Mouse (Mus musculus) ovary, postnatal 10 days (tissue): Measurements from ENCODE around the gene Pias3.
"Not testable (repeated sequence)": the region's sequence is repeated elsewhere in the genome, so short reads cannot be mapped to it uniquely, and the experiment has no call there.

Experiments used
- DNase-seq: peaks from one replicate; pipeline ENCODE4 v3.0.0; 2022; ENCODE audit warnings: low spot score

Pias3 gene

DNA sequence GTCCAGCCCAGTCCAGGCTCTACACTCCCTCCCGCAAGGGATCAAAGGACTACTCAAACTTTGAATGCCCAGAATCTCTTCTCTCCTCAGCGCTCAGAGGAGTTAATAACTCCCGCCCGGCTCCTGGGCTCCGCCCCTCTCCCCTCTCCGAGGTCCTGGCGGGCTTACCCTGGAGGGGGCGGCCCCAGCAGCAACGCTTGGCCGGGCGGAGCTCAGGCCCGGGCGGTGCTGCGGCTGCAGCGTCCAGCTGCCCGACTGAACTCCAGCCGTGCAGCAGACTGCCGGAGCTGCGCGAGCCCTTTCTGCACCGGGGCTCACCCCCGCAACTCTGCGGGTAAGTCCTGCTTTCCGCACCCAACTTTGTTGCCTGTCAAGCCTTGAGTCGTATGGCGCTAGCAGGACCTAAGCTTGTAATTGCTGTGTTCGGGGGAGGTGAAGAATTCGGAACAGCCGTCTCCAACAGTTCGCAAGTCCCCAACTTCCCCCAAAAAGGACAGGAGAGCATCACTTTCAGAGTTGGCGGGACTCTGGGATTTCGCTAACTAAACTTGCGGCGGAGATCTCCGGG is at the start of gene Pias3:
TSS of gene Pias3 (plus strand) at position 187 of the 568 bp plus-strand sequence.
- DNase-seq, result peak; percentile 73

DNA sequence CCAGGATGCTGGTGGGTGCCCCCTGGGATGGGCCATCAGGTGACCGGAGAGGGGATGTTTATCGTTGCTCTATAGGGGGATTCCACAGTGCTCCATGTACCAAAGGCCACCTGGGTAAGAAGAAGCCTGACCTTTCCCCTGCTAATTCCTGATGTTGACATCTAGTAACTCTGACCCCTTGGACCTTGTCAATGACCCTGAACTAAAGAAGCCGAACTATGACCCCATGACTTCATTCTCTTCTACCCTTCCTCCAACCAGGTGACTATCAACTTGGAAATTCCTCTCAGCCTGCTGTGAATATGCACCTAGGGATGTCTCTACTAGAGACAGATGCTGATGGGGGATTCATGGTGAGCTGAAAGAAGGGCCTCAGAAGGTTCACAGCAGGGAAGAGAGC is 48.8 kb upstream of the Pias3 start:
- DNase-seq, result no peak

DNA sequence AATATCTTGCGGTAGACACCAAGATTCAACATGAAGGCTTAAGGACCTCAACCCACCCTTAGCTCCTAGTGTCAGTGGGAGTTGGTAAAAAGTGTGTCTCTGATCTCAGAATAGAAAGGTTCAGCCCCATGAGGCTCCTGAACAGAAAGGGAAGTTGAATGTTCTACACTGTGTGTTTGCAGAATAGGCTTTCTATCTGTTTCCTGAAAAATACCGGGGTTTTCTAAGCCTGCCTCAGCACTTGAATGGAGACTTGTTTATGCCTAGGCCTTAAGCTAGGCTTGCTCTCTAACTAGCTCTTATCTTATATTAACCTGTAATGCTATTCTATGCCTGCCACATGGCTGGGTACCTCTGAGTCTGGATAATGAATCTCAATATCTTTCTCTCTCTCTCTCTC is 35.3 kb upstream of the Pias3 start:
- DNase-seq, result no peak

DNA sequence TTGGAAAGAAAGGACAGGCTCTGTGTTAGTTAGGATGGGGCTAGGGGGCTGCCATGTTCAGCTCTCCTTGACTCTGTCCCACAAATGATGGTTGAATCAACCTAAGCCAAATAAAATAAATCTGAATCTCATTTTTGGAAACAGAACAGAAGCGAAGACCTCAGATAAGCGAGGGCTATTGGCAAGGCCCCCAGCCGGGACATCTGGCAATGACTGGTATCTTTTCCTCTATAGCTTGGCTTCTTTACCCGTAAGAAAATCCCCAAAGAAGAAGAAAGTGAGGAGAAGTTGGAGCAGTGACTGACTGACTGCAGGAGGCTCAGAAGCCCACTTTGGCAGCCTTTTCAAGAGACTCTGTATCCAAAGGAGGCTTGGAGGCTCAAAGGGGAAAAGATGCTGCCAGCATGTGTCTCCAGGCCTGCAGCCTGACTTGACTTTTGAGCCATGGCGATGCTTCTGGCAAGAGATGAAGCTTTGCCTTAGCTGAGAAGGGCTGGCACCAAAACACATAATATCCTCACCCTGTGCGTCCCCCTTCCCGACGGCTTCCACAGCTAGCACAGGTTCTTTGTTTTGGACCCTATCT is 33.4 kb upstream of the Pias3 start:
- no peak for DNase-seq

DNA sequence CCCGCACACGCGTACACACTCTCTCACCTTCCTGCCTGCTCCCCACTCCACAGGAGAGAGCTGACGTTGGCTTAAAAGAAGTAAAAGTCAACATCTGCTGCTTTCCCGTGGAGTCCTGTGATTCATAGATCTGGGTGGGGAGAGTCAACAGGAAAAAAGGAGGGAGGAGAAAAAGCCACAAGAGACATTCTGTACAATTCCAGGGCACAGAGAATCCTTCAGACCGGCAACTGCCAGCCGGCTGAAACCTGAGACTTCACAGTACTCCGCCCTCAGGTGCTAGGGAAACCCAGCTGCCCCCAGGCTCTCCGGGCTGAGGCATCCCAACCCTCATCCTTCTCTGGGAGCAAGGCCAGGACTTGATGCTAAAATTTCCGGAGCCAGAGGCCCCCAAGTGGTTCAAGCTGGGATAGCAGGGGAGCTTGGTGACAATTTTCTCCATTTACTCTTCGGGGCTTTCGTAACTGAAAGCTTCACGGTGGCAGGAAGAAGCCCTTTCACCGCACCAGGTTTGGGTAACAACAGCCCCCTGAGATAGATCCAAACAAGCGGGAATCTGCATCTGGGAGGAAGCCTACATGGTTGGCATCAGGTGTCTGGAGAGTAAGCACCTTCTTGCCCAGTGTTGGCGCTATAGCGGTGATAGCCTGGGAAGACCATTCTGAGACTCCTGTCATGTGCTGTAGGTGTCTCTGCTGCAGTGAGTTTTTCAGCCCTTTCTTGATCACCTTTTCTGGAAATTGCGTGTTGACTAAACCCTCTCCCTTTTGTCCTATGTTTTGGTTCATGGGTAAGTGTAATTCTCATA is 32.5 kb upstream of the Pias3 start:
- peak; percentile 74 for DNase-seq

DNA sequence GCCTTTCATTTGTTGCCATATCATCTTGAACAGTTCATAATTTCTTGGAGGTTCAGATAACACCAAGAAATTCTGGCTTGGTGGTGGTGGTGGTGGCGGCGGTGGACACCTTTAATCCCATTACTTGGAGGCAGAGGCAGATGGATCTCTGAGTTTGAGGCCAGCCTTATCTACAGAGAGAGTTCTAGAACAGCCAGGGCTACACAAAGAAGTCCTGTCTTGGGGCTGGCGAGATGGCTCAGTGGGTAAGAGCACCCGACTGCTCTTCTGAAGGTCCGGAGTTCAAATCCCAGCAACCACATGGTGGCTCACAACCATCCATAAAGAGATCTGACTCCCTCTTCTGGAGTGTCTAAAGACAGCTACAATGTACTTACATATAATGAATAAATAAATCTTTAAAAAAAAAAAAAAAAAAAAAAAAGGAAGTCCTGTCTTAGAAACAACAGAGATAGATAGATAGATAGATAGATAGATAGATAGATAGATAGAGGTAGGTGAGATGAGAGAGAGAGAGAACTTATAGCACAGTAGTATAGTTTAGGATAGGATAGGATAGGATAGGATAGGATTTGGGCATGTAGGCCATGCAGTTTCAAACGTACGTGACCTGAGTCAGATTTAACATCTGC is 30.3 kb upstream of the Pias3 start:
- not testable (repeated sequence) for DNase-seq

DNA sequence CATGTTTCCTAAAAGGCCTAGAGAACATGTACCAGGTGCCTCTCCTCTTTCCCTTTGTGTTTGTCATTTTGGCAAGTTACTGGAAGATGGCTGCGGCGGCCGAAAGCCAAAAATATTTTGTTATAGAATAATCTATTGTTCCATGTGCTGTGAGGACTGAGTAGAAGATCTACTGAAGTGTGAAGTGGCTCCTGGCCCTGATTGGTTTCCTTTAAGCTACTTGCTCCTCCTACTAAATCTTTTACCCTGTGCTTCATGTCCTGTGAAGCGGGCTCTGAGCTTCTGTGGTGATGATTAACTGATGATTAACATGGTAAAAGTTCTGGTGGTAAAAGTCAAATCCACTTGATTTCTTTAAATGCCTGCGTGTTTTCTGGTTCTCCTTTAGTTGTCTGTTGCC is 29.3 kb upstream of the Pias3 start:
- no peak for DNase-seq

DNA sequence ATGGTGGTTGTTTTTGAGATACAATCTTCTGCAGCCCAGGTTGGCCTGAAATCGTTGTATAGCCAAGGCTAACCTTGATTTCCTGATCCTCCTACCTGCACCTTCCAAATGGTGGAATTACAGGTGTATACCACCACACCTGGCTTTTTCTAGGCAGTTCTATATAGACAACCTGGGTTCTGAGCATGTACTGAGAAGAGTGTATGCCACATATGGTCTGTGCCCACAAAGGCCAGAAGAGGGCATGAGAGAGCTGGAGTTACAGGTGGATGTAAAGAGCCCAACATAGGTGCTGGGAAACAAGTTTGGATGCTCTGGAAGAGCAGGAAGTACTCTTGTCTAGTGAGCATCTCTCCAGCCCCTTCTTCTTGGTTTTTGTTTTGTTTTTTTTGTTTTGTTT is 28.9 kb upstream of the Pias3 start:
- DNase-seq, result no peak

DNA sequence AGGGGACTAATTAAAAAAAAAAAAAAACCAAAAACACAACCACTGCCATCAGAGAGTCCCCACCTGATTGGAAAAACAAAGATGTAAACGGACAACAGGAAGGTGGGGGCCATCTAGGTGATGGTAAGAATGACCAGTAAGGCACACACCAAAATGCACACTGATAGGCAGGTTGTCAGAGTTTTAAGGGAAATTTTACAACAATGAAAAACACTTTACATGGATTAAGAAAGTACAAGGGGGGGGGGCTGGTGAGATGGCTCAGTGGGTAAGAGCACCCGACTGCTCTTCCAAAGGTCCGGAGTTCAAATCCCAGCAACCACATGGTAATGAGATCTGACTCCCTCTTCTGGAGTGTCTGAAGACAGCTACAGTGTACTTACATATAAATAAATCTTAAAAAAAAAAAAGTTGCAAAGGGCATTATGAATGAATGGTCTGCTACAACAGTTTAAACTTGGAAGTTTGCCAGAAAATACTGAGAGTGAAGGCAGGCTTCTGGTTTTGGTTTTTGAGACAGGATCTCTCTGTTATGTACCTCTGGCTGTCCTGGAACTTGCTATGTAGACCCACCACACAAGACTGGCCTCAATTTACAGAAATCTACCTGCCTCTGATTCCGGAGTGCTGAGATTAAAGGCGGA is 27.6 kb upstream of the Pias3 start:
- DNase-seq, result no peak

DNA sequence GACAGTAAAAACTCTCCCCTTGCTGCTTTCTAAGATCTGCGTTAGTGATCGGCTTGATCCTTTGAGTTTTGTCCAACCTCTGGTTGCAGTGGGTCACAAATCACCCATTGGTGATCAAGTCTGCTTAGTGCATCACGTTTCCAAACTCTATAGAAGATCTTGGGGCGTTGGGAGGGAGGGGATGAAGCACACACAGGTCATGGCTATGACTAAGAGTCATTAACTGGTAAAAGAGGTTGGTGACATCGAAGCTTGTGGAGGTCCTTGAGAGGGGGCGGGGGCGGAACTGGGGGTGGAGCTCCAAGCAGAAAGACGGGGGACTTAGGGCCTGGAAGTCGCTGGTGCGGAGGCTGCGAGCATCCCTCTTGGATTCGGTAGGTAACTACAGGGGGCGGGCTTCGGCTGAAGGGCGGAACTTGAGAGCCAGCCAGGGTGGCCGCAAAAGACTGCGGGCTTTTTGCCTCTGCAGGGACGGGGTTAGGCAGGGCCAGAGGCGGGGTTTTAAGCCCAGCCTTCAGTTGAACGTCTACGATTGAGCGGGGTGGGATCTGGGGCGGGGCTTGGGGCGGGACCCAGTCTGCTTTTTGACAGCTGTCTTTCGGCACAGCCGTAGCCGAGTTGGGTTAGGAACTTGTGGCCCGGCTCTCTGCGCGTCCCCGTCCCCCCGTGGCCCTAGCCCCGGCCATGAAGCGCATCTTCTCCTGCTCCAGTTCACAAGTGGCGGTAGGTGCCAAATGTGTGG is 26.3 kb upstream of the Pias3 start, which contains the start of gene Ankrd35:
TSS of gene Ankrd35 (plus strand) at position 405 of the 742 bp plus-strand sequence.
- peak; percentile 39 for DNase-seq

DNA sequence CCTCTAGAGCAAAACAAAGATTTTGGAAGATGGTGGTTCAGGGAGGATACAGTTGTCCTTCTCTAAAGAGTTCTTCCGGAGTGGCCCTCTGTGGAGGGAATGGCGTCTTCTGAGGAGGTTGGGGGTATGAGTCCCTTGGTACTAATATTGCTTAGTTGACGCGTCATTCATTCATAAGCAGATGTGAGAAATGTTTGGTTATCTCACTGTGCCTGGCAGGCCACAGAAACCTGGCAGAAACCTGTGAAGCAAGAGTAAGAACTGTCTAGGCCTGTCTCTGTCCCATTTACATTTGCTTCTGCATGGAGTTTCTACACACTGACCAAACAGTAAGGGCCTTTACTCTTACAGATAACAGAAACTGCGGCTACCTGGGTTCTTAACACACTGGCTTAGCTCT is 24.7 kb upstream of the Pias3 start:
- no peak for DNase-seq

DNA sequence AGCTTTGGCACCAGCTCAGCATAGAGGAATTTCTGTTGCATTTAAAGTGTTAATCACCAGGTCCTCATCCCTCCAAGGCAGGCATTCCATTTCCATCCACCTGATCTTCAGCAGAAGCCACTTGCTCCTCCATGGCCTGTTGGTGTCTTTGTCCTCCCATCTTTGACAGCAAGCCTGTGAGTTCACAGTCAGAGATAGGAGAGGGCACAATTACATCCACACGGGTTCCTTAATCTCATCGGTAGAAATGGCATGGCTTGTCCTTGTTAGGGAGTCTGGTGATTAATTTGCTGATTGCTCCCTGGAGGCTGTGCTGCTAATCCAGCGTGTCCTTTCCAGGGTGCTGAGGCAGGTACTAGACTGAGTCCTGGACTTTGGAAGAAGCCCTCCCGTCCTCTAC is 22.7 kb upstream of the Pias3 start:
- no peak for DNase-seq

DNA sequence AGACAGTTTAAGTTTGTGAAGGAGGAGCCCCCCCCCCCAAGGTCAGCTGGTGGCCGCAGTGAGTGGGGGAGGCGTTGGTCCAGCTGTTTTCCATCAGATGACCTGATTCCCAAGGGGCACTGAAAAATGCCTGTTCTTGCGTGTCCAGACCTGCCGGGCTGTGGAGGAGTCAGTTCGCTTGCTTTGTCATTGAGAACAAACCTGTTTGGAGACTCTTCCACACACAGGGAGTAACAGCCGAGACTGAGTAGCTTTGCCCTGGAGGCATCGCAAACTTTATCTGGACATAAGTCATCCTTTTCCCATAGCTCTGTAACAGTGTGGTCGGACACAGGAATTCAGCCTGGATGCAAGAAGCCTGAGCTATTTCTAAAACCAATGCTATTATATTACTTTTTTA is 21.7 kb upstream of the Pias3 start:
- DNase-seq, result no peak

DNA sequence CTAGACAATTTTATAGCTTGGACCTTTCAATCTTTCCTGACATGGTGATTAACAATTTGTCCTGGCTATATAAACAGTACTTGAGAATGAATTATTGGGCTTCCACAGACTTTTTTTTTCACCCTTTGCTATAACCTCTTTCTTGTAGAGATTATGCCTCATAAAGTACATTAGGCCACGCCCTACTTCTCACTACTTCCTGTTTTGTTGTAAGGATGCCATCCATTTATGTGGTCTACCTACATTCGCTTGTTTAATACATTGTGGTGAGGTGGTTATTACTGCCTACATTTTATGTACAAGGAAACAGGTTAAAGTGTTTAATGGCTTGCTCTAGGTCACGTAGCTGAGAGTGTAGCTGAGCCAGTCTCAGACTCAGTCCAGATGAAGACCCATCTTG is 21.0 kb upstream of the Pias3 start:
- no peak for DNase-seq

DNA sequence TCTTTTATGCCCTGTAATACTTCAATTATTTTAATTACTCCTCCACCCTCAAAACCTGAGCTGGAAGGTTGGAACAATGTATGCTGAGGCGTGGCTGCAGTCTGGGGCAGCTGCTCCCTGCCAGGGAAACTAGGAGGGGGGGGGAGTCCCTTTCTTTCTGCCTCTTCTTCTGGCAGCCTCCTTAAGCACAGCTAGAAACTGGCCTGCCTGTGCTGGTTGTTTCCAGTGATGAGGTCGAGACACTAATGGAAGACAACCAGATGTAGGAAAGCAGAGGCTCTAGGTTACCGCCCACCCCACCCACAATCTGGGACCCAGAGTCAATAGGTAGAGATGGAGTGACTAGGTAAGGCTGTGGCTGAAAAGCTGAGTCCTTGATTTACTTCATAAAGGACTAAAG is 20.5 kb upstream of the Pias3 start:
- no peak for DNase-seq

DNA sequence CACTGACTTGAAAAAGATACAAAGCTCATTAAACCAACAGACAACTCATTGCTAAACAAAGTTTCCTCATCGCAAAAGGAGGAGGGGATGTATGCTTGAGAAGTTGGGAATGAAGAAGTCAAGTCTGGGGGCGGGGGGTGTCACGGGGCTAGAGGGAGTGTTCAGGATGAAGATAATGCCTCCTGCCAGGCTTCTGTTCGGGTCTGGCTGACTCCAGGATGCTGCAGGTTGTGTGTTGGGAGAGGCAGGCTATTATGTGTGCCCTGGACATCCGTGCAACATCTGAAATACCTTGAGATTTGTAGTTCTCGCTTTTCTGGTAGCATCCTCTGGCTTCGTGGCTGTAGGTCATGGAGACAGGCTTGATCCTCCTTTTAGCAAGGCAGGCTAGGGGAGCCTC is 17.7 kb upstream of the Pias3 start:
- no peak for DNase-seq

DNA sequence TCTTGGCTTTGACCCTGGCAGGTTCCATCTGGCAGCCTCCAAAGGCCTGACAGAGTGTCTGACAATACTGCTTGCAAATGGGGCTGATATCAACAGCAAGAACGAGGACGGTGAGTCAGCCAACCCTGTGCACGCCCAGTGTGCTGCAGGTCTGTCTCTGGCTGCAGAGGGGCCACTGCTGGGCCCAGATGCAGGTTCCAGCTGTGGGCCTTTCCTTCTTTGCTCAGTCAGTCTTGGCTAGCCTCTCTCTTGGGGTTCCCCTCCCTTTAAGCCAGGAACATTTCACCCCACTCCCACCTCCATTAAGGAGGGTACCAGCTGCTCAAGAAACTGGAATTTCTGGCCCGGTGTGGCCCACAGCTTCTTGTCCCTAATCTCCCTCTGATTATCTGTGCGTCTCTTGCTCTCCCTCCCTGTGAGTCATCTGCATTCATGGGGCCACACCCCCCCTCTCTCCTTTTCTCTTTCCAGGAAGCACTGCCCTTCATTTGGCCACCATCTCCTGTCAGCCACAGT is 17.0 kb upstream of the Pias3 start:
- no peak for DNase-seq

DNA sequence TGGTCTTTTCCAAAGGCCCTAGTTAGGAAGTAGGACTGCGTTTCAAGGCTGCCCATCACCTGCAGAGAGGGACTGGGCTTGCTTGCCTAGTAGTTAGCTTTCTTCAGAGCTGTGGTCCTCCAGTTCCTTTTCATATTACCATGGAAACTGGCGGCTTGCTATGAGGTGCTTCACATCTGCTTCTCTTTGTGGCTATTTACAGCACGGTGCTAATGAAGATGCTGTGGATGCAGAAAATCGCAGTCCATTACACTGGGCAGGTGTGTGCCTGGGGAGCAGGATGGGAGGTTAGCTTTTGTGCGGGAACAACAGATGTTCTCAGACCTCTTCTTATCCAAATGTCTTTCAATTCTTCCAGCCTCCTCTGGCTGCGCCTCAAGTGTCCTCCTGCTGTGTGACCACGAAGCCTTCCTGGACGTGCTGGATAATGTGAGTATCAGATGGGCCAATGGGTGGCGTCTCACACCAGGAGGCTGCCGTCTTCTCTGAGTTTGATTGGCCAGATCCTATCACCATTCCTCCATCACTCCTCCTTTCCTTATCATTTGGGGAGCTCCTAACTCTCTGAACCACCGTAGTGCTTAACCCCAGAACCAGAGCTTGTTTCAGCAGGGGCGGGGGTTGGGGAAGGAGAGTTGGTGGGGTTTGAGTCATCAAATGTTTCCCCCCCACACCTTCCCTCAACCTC is 15.8 kb upstream of the Pias3 start:
- DNase-seq, result no peak

DNA sequence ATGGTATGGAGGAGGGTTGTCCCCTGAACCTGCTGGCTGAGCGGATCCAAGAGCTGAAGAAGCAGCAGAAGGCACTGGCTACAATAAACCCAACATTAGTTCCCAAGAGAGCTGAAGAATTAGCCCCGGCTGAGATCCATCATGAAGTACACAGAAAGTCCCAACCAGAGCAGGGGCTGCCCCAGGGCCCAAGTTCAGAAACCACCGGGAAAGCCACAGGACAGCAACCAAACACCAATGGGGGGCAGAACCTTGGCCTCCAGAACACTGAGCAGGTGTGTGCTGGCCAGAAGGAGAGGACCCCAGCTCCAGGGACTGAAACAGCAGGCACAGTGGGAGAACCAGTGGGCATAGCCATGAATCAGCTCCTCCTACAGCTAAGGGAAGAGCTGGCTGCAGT is 12.7 kb upstream of the Pias3 start:
- DNase-seq, result no peak

DNA sequence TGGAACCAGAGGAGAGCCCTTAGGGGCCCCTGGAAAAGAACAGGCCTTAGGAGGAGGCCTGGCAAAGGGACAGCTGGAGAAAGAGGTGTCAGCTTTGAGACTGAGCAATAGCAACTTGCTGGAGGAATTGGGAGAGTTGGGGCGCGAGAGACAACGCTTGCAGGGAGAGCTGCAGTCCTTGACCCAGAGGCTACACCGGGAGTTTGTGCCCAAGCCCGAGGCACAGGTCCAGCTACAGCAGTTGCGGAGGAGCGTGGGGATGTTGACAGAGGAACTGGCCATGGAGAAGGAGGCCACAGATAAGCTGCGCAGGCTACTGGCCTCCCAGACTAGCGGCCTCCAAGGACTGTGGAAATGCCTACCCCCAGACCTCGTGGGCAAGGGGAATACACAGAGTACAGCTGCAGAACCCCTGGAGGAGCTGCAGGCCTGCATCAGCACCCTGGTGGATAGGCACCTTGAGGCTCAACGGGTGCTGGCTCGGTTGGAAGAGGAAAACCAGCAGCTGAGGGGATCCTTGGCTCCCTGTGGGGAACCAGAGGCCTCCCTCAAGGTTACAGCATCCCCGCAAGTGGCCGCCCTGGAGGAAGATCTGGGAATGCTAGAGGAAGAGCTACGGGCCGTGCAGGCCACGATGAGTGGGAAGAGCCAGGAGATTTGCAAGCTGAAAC is 11.9 kb upstream of the Pias3 start:
- DNase-seq, result no peak

DNA sequence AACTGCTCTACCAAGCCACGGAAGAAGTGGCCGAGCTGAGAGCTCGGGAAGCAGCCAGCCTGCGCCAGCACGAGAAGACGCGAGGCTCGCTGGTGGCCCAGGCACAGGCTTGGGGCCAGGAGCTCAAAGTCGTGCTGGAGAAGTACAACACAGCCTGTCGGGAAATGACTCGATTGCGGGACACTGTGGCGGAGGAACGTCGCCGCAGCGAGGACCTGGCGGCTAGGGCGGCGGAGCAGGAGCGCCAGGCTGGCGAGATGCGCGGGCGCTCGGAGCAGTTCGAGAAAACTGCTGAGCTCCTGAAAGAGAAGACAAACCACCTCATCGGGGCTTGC is 11.4 kb upstream of the Pias3 start:
- no peak for DNase-seq
